Mouse (Mus musculus) cerebellum, adult 2 months (tissue): ENCODE data around the gene Faf1. TPM values are rescaled to one million over a fixed set of nuclear protein-coding genes. Genes with fewer than 3 reads are reported as not detected.

Experiments used
- DNase-seq, 2 experiments: peaks; one replicate each; pipeline ENCODE4 v3.0.0; 2021
- H3K27ac ChIP-seq: fragments of 200-500 bp; 2 replicates; pipeline ENCODE4 v1.5.1; 2012; ENCODE audit warnings: low read length, control low read depth, inconsistent platforms; ENCODE audit not compliant: insufficient read depth
- H3K27me3 ChIP-seq: fragments of 200-500 bp; 2 replicates; pipeline ENCODE4 v1.6.1; 2012; ENCODE audit warnings: inconsistent platforms, mild to moderate bottlenecking, low read length, moderate library complexity; ENCODE audit not compliant: control insufficient read depth, insufficient read depth
- H3K4me1 ChIP-seq: fragments of 200-500 bp; 2 replicates; pipeline ENCODE4 v1.6.1; 2011; ENCODE audit warnings: low read length; ENCODE audit not compliant: control insufficient read depth, insufficient read depth
- H3K4me3 ChIP-seq: fragments of 200-500 bp; replicated peaks from 2 replicates; pipeline ENCODE3; 2011; ENCODE audit warnings: mild to moderate bottlenecking, low read depth, low read length, control low read depth; ENCODE audit not compliant: insufficient read depth
- CTCF ChIP-seq: fragments of 200-500 bp; IDR thresholded peaks from 2 replicates; pipeline ENCODE4 v1.5.1; 2011; ENCODE audit warnings: low read depth, mild to moderate bottlenecking, control low read depth, low read length, moderate library complexity, borderline replicate concordance; ENCODE audit not compliant: insufficient read depth
- POLR2A ChIP-seq: fragments of 200-500 bp; IDR thresholded peaks from 2 replicates; pipeline ENCODE4 v1.6.1; 2011; ENCODE audit warnings: low read length, control low read depth, borderline replicate concordance; ENCODE audit not compliant: insufficient read depth
- WGBS: fragments of 180-500 bp; shearing (Covaris S2); methylation state at CpG from one replicate; pipeline ENCODE4 v1.1.7; 2018; 5-methylcytosine and 5-hydroxymethylcytosine counted together
- polyA plus RNA-seq: library from polyadenylated mRNA; depleted of rRNA; stranded (reverse); fragments of >200 nt; gene quantifications from 2 replicates; pipeline ENCODE4 v1.2.3, GENCODE M21; 2012

Gene Faf1
- polyA plus RNA-seq, 1 experiment: 20.9 TPM

GRCm38 (mm10) chr4:109904487-109904886, 228.1 kb downstream of the Faf1 start:
- Histone ChIP-seq H3K4me3 (no peak overlapping the region), H3K4me1 (no peaks in the 10 kb centered on the region), H3K27ac (no peak overlapping the region), H3K27me3 (no peaks in the 10 kb centered on the region)
- 95% methylated on average over 3 of the region's 3 CpGs for WGBS
- DNase-seq: no peak
- TF ChIP-seq POLR2A (no peak), CTCF (no peak)

DNA sequence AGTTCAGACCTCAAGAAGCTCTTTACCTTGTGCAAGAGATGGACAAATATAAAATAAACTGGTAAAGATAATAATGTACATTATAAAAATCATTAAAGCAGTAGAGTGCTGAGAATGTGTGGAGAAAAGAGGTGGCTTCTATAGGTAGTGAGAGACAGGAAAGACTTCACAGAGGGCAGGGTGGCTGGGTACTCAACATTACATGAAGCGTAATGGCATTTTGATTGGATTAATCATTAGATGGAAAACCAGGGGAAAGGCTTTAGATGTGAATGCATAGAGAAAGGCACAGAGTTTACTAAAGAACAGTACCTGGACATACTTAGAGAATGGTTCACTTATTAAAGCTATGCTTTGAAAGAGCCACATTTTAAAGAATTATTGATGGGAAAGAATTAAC, 252.7 kb downstream of the Faf1 start:
- Histone ChIP-seq H3K27me3 (no peaks in the 10 kb centered on the region), H3K4me3 (no peak overlapping the region), H3K27ac (no peak overlapping the region), H3K4me1 (no peaks in the 10 kb centered on the region)
- WGBS: 95% methylated on average over 1 of the region's 1 CpGs
- no peak for DNase-seq
- TF ChIP-seq POLR2A (no peak), CTCF (no peak)

GRCm38 (mm10) chr4:109930445-109930844, 254.1 kb downstream of the Faf1 start:
- H3K4me3 ChIP-seq: no peak overlapping the region
- WGBS: 100% methylated on average over 1 of the region's 1 CpGs
- H3K27ac ChIP-seq: no peak overlapping the region
- H3K27me3 ChIP-seq: no peaks in the 10 kb centered on the region
- DNase-seq: no peak
- TF ChIP-seq POLR2A (no peak), CTCF (peak; percentile 18; the same call in 1 of the 2 replicates)
- H3K4me1 ChIP-seq: no peaks in the 10 kb centered on the region

DNA sequence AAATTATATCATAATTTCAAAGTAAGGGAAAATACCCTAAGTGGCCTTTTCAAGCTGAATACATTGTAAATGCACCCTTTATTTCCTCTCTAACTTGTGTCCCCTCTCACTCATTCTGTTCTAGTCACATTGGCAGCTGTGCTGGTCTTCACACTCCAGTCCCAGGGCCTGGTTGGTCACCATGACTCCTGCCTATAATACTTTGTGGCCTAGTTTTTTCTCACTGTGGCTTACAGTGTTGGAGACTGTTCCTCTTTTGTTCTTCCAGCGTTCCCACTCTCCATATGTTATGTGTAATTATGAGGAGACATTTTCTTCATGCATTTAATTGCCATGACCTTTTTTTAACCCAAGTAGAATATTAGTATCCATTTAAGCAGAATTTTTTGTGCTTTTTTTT, 254.5 kb downstream of the Faf1 start:
- 76% methylated on average over 1 of the region's 1 CpGs for WGBS
- no peaks in the 10 kb centered on the region for H3K4me1 ChIP-seq
- no peak overlapping the region for H3K4me3 ChIP-seq
- H3K27ac ChIP-seq: no peak overlapping the region
- no peak for TF ChIP-seq CTCF
- no peak for TF ChIP-seq POLR2A
- H3K27me3 ChIP-seq: no peaks in the 10 kb centered on the region
- no peak for DNase-seq

GRCm38 (mm10) chr4:109936557-109936956, 260.2 kb downstream of the Faf1 start:
- 98% methylated on average over 3 of the region's 3 CpGs for WGBS
- Histone ChIP-seq H3K27ac (no peak overlapping the region), H3K4me3 (no peak overlapping the region), H3K4me1 (no peaks in the 10 kb centered on the region), H3K27me3 (no peaks in the 10 kb centered on the region)
- DNase-seq: no peak
- TF ChIP-seq POLR2A: no peak
- TF ChIP-seq CTCF: no peak

GRCm38 (mm10) chr4:109939291-109939690, 262.9 kb downstream of the Faf1 start:
- no peaks in the 10 kb centered on the region for H3K4me1 ChIP-seq
- no peaks in the 10 kb centered on the region for H3K27me3 ChIP-seq
- H3K4me3 ChIP-seq: no peak overlapping the region
- no peak for TF ChIP-seq CTCF
- no peak for TF ChIP-seq POLR2A
- no peak overlapping the region for H3K27ac ChIP-seq
- DNase-seq: no peak

GRCm38 (mm10) chr4:109945554-109945953, 269.2 kb downstream of the Faf1 start:
- WGBS: 95% methylated on average over 1 of the region's 1 CpGs
- Histone ChIP-seq H3K27ac (no peak overlapping the region), H3K4me3 (no peak overlapping the region), H3K4me1 (no peaks in the 10 kb centered on the region), H3K27me3 (no peaks in the 10 kb centered on the region)
- TF ChIP-seq POLR2A: no peak
- TF ChIP-seq CTCF: no peak
- DNase-seq: no peak

- no peak overlapping the region for H3K4me3 ChIP-seq
- no peak overlapping the region for H3K27ac ChIP-seq
- 98% methylated on average over 3 of the region's 3 CpGs for WGBS
- no peaks in the 10 kb centered on the region for H3K4me1 ChIP-seq
- H3K27me3 ChIP-seq: no peaks in the 10 kb centered on the region
- DNase-seq: no peak
- no peak for TF ChIP-seq POLR2A
- no peak for TF ChIP-seq CTCF
Observed at GRCm38 (mm10) chr4:109949307-109949706, 272.9 kb downstream of the Faf1 start.
